Mouse (Mus musculus) kidney, adult 18-20 months (tissue): ENCODE measurements around the gene Otulin.
A peak's percentile ranks its signal among the peaks of the same experiment; 100 is the strongest.

Experiments
- DNase-seq: peaks from one replicate; pipeline ENCODE4 v3.0.0; 2021

Gene Otulin

DNA sequence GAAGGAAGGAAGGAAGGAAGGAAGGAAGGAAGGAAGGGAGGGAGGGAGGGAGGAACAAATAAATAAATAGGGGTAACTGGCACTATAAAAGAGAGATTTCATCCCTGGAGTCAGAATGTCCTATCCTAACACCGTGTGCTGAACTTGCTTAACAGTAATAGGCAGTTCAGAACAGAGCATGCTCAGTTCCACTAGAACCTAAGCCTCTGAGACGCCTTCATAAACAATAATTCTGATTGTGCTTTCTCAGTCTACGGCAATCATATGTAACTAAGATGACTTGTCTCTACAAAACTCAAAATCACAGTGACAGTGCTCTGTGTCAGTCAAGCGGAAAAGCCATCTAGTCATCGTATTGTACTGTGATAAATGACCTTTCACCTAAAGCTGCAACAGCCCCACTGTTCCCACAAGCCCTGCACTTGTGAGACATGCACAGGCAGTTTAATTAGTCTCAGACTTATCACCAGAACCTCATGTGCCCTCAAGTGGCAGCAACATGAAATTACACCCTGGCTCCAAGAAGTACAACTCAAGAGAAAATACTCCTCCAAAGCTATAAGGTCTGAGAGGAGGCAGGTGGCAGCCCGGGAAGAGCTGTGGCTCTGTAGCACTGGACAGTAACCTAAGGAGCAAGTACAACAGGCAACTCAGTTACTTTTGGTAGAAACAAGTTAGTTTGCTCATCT, 17.8 kb downstream of the Otulin start:
- peak; percentile 71 for DNase-seq

DNA sequence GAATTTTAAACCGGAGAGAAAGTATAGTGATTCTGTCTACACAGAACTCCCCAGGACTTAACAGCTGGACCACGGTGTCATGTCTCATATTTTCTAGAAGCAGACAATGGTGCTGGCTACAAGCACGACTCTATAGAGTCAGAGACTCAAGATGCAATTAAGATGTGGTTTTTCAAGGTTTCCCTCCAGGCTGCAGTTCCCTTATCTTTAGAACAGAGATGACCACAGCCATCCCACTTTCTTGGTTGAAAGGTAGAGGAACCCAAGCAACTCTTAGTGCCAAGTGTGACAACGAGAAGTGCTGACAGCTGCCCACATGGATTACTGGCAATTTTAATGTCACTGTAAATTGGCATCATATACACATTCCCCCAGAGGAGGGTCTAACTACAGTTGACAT, 20.9 kb downstream of the Otulin start:
- DNase-seq: no peak

DNA sequence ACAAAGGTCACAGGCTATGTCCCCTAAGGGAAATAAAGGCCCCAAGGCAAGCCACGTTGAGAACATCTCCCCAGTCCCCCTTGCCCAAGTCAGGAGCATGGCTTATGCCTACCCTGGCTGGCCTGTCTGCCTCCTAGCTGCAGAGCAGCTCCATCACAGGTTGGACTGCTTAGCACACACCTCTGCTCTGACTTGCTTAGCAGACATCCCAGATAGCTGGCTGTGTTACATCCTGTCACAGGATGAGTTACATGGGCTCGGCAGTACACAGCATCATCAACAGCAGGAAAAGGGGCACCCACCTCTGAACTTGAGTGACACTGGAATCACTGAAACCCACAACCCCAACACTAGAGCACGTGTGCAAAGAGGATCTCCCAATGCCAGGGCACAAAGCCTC, 25.2 kb downstream of the Otulin start:
- no peak for DNase-seq

DNA sequence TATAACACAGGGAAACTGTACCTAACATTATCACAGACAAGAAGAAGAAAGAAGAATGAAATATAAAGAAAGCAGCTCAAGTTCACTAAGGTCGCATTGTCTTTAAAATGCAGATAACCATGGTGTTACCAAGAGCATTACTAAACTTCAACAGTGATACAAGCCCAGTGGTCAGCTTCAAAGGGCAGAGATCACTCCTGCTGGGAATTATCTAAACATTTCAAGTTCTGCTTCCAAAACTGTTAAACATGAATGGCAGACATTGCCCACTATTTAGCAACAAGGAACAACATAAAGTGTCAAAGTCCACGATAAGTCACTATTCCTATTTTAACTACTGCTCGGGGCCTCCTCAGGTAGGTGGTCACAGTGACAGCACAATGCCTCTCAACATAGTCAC, 25.9 kb downstream of the Otulin start:
- no peak for DNase-seq

DNA sequence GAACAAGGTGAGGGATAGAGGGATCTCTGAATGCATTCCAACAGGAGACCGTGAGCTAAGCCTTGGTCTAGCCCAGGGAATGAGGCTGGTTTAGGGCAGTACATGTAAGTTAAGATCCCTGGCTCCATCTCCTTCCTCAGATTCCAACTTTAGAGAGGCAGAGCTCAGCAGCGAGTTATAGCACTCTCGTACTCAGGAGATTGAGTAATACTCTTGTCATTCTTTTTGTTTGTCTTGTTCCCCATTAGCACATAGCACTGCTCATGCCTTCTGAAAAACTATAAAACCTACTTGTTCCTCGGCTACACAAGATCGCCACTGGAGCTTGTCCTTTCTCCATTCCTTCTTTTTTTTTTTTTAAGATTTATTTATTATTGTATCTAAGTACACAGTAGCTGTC, 30.0 kb downstream of the Otulin start:
- DNase-seq: no peak

DNA sequence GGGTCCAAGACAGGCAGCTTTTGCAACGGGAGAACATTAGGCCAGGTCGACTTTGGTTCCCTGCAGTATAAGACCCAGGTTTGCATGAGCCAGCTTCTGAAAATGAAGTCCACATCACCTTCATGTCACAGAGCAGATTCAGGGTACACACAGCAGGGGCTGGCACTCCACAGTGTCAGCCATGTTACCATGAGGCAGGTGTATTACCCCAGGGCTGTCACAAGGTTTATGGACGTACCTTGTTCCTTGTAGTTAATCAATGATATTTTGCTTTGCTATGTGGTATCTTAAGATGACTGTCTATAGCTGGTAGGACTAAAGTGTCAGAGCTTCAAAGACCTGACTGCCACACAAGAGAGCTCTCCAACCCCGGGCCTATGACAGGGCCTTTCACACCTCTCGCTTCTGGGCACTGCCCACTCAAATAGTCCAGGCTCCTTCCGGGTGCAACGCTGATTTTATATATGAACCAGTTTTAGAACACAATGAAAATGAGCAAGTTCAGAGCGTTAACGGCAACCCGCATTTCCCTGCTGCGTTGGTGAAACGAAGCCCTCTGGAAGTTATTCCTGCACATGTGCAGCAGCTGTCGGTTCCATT, 31.6 kb downstream of the Otulin start:
- no peak for DNase-seq

DNA sequence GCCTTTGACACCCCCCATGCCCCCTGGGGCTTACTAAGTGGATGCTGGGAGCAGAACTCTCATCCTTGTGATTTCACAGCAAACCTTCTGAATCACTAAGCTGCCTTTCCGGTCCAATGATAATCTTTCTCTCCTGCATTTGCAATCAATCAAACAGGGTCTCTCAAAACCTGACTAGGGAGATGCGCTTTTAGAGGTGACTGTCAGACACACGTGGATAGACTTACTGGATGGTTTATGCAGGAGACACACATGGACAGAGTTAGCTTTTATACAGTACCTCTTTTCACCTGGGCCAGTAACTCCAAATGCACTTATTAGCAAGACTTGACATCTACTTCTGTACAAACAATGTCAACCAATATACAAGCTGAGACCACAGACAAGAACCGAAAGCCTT, 33.0 kb downstream of the Otulin start:
- no peak for DNase-seq

DNA sequence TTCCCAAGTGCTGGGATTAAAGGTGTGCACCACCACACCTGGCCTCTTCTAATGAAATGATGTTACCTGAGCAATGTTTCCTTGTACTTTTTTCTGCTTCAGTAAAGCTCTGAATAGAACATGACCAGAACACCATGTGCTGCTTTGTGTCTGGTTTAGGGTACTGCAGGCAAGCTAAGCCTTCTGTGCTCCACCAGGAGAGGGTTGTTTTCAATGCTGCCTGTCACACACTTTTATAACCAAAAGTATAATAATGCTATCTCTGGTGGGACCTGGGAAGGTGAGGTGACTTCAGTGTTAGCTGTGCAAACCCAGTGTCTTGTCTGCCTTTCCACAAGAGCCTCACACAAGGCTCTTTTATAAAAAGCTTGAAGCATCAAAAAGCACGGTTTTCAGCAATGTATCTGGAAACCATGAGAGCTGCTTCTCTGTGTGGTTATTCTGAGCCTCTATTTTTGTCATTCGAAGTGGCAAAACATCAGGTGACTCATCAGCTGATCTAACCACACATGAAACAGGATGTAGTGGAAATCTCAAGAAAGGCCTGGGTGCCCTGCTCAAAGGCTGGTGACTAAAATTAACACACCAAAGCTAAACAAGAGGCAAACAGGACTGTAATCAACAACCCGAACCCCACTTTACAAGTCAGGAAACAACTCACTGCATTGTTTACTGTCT, 33.9 kb downstream of the Otulin start:
- no peak for DNase-seq

DNA sequence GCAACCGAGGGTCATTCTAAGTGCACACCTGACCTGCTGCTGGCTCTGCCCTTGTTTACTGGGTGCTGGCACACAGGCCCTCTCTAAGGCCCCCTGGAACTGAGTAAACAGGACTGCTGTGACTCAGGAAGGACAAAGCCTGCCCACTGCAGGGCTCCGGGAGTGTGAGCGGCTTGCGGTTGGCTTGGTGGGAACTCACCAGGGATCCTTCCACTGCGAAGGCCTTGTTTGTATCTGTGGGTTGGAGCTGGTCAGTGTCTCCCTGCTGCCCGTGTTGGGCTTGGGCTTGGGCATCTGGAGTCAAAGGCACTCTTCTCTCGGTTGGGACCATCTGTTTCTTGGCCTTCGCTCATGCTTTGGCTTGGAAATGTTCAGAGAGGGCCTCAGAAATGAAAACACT, 34.9 kb downstream of the Otulin start:
- DNase-seq: no peak

DNA sequence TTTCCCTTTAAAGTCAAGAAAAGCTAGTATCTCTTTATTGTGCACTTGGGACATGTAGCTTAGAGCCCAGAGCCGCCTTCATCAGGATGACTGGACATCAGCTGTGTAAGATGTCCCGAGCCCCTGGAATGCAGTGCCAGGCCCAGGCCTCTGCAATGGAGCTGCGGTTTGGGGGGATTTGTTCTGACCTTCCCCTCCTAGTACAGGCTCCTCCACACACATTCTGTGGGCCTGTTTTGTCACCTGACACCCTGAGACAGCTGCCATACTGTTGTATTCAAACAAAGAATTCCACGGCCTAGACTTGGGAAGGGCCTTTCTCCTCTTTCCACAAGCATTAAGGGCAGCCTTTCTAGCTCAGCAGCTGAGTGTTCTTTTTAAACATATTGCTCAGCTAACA, 35.5 kb downstream of the Otulin start:
- no peak for DNase-seq

DNA sequence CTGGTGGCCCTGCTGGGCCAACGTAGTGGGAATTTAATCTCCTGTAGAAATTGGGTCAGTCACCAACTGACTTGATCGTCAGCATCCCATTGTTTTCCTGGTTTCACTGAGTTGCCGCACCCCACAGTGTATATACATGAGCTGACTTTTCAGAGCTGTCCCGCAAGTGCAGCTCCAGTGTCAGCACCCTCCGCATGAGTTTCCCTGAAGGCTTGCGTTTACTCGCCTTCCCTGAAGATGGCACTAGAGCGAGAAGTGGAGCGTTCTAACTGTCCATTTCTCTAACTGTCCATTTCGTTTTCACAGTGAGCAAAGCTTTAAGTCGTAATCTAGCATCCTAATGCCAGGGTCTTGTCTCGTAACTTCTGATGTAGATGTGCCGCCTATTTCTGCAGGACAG, 36.8 kb downstream of the Otulin start:
- DNase-seq: peak; percentile 31

DNA sequence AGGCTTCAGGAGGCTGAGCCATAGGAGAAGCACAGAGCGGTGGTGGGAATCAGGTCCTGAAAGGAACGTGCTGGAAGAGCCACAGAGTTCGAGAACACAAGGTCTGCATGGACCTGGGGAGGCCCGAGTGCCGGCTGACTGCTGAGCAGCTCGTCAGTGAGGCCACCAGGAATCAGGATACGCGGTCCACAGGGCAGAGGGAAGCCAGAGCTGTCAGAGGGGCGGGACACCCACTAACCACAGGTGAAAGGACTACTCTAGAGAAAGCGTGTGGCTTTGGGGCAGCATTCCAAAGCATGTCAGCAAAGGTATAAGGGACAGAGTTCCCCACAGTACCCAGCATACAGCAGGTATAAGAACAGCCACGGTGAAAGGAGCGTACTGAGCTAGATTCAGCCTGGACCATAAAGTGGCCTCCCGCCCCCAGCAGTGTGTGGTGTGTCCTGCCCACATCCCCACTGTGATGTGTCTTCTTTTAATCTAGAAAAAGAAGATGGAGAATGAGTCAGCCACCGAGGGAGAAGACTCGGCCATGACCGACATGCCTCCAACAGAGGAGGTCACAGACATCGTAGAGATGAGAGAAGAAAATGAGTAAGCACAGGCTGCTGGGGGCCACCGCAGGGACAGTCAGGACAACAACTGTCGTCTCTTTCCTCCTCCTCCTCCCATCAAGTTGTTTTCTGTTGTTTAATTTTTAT, 37.7 kb downstream of the Otulin start:
- no peak for DNase-seq

DNA sequence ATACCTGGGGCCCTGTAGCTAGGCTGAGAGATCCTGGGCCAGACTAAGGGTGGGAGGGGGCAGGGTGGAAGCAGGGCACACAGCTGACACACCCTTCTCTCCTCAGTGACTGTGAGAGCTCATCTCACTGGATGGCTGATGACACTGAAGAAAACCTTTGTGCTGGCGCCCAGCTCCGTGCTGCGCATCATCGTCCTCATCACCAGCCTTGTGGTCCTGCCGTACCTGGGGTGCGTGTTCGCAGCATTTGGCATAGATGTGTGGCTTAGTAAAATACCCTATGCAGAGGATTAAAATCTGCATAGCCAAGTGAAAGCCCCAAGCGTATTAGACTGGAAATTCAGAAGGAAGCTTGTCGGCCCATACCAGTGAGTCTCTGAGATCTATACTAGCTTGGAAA, 39.7 kb downstream of the Otulin start:
- no peak for DNase-seq

DNA sequence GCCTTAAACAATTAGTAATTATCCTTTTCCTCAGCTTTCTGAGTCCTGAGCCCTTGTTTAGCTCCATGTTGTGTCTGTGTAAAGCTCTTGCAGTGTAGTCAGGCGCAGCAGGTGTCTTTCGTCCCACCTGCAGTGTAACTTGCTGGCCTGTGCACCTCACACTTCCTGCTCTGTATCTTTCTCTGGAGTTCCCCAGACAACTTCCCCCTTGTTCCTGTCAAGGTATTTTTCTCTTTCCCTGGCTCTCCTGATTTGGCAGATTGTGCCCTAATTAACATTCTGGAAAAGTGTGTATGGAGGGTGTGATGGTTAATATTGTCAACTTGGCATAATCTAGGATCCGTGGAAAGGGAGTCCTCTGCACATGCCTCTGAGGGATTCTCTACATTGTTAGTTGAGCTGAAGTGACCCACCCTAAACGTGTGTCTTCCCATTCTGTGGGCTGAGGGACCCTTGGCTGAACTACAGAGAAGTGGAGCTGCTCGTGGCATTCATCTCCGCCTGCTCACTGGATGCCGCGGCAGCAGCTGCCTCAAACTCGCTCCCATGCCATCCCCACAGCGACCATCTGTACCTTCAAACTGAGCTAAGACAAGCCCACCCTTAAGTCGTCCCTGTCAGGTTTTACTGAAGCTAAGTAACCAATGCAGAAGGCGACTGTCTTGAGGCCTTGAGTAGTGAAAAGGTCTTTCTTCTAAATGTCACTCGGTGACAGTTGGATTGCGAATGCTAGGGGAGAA, 42.2 kb downstream of the Otulin start:
- DNase-seq: no peak

DNA sequence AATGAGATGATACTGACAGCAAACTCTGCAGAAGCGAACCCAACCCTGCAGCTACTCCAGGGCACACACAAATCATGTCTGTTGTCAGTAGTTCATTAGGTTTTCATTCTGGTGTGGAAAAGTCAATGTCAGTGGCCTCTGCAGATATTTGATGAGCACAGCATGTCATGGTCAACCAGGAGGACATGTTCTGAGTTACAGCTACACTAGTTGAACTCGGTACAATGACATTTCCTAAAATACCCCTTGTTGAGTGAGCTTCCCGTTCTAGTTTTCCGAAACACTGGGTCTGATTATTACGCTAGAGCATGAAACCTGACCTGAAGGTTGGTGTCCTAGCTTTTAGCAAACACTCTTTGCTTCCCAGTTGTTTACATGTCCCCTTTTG, 44.4 kb downstream of the Otulin start:
- DNase-seq: no peak

DNA sequence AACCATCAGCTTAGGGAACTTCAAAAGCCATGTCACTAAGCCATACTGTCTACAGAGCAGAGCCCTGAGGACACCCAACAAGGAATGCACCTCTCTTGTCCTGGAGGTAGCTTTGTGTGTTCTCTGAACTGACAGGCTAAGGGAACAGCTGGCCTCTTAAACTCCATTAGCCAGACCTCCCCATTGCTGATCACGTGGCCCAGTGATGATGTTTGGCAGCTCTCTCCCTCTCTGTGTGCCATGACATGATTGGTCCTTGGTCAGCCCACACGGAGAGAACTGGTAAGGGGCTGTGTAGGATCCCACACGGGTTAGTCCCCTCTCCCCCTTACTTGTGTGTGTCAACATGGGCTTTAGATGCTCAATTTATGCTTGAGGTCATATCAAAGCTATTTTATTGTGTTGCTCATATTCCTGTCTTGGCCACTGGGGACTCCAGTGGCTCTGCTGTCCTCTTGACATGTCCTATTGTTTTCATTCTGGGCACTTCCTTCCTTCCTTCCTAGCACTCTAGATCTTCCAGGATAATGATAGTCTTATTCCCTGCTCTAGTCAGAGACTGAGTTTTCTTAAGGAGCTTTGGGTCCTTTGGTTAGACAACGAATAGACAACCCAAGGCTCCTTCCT, 44.9 kb downstream of the Otulin start:
- no peak for DNase-seq

DNA sequence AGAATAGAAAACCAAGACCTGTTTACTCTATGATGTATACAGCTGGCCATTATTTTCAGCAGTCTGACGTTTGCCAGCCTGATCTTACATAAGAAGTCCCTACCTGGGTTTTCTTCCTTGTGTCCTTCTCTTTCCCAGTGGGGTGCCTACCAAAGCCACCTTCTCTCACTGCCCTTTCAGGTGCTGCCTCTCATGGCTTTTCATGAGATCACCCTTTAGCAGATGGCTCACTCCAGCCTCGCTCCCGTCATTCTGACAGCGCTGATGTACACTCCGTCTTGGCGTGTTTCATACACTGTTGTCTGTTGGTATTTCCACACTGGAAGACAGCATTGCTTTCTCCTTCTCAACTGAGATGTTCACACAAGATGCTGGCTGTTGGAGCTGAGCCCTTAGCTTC, 46.9 kb downstream of the Otulin start:
- DNase-seq: no peak

DNA sequence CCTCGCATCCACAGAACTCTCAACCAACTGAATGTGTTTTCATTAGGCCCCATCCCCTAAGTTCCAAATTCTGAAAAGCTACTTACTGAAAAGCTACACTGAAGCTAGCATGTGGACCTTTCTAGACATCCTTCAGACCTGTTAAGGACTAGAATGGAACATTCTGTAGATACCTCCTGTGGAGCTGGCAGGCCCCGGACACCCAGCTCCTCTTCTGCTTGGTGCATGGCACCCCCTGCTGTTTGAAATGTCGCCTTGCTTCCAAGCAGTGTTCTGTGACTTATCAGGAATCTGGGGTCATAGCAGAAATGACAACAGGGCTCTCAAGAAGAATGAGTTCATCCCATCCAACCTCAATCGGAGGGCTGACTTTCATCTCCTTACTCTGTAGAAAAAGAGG, 47.5 kb downstream of the Otulin start:
- DNase-seq: peak; percentile 28

DNA sequence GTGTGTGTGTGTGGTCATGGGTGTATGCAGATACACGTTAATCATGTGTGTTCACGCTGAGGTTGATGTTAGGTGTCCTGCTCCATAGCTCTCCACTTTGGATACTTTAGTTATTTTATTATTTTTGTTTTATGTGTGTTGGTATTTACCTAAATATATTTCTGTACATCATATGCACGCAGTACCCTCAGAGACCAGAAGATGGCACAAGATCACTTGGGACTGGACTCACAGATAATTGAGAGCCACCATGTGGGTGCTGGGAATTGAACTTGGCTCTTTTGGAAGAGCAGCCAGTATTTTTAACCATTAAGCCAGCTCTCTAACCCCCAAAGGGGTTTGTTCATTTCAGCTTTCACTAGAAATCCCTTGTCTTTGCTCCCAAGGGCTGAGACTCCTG, 48.1 kb downstream of the Otulin start:
- DNase-seq: no peak

DNA sequence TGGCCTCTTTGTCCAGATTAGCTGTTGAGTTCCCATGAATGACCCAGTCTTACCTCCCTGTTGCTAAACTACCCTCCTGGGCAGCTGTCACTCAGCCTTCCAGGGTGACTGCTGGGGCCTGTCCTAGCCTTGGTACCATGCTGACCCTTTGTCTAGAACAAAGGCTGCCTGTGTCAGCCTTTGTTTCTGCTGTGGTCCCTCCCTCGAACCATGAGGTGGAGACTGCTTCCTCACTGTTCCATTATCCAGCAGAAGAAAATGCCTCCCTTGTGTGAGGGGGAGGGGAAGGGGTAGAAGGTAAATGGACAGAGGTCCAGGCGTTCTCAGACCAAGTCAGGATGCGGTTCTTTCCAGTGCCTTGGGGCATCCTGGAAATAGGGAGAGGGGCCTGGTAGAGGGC, 48.9 kb downstream of the Otulin start:
- DNase-seq: no peak

DNA sequence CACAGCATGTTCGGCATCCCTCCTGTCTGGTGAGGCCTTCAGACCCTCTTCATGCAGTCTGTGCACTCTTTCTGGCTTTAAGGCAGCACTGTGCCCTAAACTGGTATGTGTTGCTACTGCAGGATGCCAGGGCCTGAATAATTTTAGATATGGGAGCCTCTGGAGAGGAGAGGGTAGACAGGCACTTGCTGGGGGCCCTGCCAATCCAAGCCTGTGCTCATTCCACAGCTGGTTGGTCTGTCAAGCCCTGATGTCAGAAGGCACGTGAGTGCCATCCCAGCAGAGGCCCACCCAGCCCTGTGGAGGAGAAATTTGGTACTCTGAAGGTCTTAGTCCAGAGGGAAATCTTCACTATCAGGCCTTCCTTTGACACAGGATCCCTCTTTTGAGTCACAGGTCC, 49.7 kb downstream of the Otulin start:
- no peak for DNase-seq

DNA sequence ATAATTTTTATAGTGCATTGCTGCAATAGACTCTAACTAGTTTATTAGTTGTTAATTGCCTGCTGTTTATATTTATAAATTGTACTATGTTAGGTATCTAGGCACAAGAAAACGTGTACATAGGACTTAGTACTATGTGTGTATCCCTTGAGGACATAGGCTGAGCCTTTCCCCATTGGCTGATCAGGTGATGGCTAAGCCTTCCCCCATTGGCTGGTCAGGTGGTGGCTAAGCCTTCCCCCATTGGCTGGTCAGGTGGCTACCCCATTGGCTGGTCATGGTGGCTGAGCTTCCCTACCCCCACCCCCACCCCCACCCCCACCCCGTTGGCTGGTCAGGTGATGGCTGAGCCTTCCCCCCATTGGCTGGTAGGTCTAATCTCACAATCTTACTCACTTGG, 50.6 kb downstream of the Otulin start:
- no peak for DNase-seq

DNA sequence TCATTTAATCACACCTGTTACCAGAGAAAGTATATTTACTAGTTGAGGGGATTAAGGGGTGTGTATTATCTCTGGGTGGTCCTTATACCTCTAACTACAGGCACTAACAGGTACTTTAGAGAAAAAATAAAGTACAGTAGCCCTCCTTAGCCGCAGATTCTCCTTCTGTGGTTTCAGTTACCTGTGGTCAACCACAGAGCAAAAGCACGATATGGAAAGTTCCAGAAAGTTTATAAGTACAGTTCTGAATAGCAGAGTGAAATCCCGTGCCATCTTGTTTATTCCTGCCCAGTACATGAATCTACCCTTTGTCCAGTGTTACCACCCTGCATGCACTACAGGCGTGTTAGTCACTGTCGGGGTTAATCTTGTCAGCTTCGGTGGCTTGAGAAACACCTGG, 51.6 kb downstream of the Otulin start:
- DNase-seq: no peak
